Mouse (Mus musculus): ENCODE data around the gene Cts6. TPM values are rescaled to one million over a fixed set of nuclear protein-coding genes. Genes with fewer than 3 reads are reported as not detected.
"Not testable (repeated sequence)": the region's sequence is repeated elsewhere in the genome, so short reads cannot be mapped to it uniquely, and the experiment has no call there.

Gene Cts6
- not detected in 2 replicates for polyA plus RNA-seq (2012; ENCODE audit: insufficient read depth, insufficient read length, low replicate concordance, missing spikeins)

DNA sequence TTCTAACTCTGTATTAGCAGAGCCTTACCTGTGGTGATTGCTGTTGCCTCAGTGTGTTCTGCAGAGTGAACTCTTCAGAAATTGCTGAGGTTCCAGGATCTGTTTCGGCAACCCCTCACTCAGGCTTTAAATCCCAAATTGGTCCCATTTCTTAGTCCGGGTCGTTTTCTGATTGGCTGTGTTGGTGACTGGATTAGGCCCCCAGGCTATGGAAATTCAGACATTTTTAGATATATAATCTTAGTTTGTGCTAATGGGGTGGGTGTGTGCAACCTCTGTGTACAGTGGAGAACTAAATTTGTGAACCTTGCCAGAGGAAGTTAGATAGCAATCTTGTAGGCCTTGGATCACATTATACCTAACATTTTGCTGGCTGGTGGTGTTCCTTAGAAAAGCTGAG is at the start of gene Cts6:
Gene Cts6 (minus strand): TSS at position 101 of the 400 bp plus-strand sequence.
- H3K4me3 ChIP-seq (ENCODE audit: insufficient read depth, low read depth, low read length), result no peak within 1 kb of the TSS
- no peaks in the 10 kb centered on the region for H3K4me1 ChIP-seq (ENCODE audit: control insufficient read depth, insufficient read depth, low read length)
- TF ChIP-seq POLR2A (IDR thresholded peaks at IDR 0.05; ENCODE audit: insufficient read depth, low read depth, low read length) (no peak), CTCF (IDR thresholded peaks at IDR 0.05; ENCODE audit: insufficient read depth, low read depth, low read length) (no peak)
- WGBS, result 93% methylated on average over 3 of the region's 3 CpGs
- no peak within 1 kb of the TSS for H3K27ac ChIP-seq (ENCODE audit: insufficient read depth, low read depth, low read length)

DNA sequence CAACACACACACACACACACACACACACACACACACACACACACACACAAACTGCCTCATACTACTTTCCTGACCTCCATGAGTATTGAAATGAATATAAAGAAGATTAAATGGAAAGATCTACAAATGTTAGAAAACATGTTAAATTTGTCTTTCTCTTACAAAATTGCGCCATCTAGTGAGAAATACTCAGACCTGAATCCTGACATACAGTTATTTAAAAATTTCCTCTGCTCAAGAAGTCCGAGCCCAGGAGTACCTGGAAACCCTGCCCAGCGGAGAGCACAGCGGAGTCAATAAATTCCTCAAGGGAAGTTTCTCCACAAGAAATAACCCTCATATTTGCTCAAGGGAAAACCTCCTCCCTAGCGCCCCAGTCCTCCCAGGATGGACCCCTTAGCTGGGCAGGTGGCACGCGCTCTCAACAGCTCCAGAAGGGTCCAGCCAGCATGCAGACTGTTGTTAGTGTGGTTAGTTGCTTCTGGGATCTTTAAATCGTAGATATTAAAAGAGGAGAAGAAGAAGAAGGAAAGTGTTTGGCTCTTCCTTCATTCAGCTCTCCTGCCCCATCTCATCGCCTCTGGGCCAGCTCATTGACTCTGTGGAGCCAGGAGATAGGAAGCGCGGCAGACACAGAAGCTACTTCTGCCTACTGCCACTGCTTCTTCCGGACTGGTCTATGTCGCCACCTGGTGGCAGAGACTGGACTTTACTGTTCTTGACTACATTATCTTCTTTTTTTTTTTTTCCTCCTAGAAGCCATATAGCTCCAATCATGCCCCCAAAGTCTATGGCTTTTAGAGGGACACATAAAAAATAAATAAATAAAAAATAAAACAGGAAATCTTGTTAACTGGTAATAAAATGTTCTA is 38.1 kb upstream of the Cts6 start:
- Histone ChIP-seq H3K4me3 (ENCODE audit: insufficient read depth, low read depth, low read length) (no peak overlapping the region), H3K27ac (ENCODE audit: insufficient read depth, low read depth, low read length) (no peak overlapping the region), H3K4me1 (ENCODE audit: control insufficient read depth, insufficient read depth, low read length) (no peaks in the 10 kb centered on the region)
- TF ChIP-seq CTCF (IDR thresholded peaks at IDR 0.05; ENCODE audit: insufficient read depth, low read depth, low read length), result no peak
- TF ChIP-seq POLR2A (IDR thresholded peaks at IDR 0.05; ENCODE audit: insufficient read depth, low read depth, low read length), result no peak
- 61% methylated on average over 13 of the region's 13 CpGs for WGBS

DNA sequence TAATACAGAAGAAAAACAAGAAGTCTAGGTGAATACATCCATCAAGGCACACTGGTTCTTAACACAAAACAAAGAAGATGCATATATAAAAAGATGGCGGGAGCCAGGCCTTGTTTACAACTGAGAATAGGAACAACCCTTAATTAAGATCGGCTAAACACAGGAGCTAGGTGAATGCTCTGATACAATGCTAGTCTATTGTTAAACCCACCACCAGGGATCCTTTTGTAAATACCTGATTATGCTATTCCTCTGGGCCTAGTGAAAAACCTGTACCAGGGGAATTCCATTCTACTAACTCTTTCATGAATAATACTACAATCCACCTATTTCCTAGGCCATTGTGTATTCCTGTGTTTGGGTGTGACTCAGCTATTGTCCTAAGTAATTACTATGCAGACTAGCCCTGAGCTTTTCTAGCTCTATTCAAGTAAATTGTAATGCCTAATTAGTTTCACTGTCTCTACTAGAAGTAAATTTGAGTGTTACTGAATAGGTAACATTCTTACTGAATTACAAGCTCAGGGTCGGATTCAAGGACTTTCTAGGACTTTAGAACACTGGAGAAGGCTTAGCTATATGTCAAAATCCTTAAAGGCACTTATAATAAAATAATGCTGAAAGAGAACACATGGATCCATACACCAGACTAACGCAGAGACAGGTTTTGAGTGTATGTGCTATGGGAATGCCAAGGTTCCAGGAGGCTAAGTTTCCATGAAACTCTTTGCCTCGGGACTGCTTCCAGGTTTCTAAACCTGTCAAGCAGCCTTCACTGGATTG is 17.9 kb downstream of the Cts6 start:
- H3K4me3 ChIP-seq (ENCODE audit: insufficient read depth, low read depth, low read length); H3K4me1 ChIP-seq (ENCODE audit: control insufficient read depth, insufficient read depth, low read length); H3K27ac ChIP-seq (ENCODE audit: insufficient read depth, low read depth, low read length): not testable (repeated sequence)
- WGBS, result 73% methylated on average over 5 of the region's 5 CpGs

DNA sequence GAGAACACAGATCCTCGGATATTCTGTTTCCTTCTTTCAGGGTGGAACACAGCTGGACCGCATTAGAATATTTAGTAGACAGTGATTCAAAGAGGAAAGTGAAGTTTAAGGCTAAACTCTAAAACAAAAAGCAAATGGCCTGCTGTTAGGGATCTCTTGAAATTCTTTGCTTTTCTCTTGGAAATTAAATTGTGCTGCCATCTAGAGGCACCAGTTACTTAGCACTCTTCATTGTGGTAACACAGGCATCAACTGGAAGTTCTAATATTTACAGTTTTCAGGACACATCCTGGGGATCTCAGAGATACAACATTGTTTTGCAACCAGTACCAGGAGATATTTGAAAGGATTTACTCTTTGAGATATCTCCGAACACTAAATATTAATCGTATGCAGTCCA is 38.6 kb downstream of the Cts6 start:
- Histone ChIP-seq H3K27ac (ENCODE audit: insufficient read depth, low read depth, low read length) (no peak overlapping the region), H3K4me1 (ENCODE audit: control insufficient read depth, insufficient read depth, low read length) (no peaks in the 10 kb centered on the region), H3K4me3 (ENCODE audit: insufficient read depth, low read depth, low read length) (no peak overlapping the region)
- TF ChIP-seq POLR2A (IDR thresholded peaks at IDR 0.05; ENCODE audit: insufficient read depth, low read depth, low read length) (no peak), CTCF (IDR thresholded peaks at IDR 0.05; ENCODE audit: insufficient read depth, low read depth, low read length) (no peak)
- 84% methylated on average over 4 of the region's 4 CpGs for WGBS

DNA sequence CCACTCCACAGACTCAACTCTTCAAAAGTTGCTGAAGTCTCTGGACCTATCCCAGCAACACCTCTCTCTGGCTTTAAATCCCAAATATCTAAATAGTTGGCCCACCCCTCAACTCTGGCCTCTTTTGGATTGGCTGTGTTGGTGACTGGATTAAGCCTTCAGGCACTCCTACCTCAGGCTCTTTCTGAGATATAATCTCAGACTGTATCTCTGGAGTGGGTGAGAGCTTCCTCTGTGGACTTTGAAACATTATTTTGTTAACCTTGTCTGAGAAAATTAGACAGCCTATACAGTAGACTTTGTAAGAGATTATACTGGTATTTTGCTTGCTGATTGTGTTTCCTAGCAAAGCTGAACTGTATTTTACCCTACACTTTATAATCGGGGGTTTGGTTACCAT is 39.1 kb downstream of the Cts6 start, which contains the start of gene Ctsr:
Gene Ctsr (minus strand): TSS at position 101 of the 400 bp plus-strand sequence.
- 87% methylated on average over 1 of the region's 1 CpGs for WGBS
- Histone ChIP-seq H3K4me3 (ENCODE audit: insufficient read depth, low read depth, low read length) (no peak within 1 kb of the TSS), H3K27ac (ENCODE audit: insufficient read depth, low read depth, low read length) (no peak within 1 kb of the TSS), H3K4me1 (ENCODE audit: control insufficient read depth, insufficient read depth, low read length) (no peaks in the 10 kb centered on the region)
- no peak for TF ChIP-seq CTCF (IDR thresholded peaks at IDR 0.05; ENCODE audit: insufficient read depth, low read depth, low read length)
- no peak for TF ChIP-seq POLR2A (IDR thresholded peaks at IDR 0.05; ENCODE audit: insufficient read depth, low read depth, low read length)

Other genes with a start within 250 kb of the Cts6 start
- not detected in 2 replicates for gene Ctsj, start 197.5 kb downstream of the Cts6 start, polyA plus RNA-seq (2012; ENCODE audit: insufficient read depth, insufficient read length, low replicate concordance, missing spikeins)
- not detected in 2 replicates for gene Ctsq, start 162.8 kb downstream of the Cts6 start, polyA plus RNA-seq (2012; ENCODE audit: insufficient read depth, insufficient read length, low replicate concordance, missing spikeins)
- gene Ctsr, start 39.2 kb downstream of the Cts6 start, polyA plus RNA-seq (2012; ENCODE audit: insufficient read depth, insufficient read length, low replicate concordance, missing spikeins), result not detected in 2 replicates
- gene Cts8, start 51.9 kb upstream of the Cts6 start, polyA plus RNA-seq (2012; ENCODE audit: insufficient read depth, insufficient read length, low replicate concordance, missing spikeins), result not detected in 2 replicates
- gene Gm49398, start 85.4 kb upstream of the Cts6 start, polyA plus RNA-seq (2012; ENCODE audit: insufficient read depth, insufficient read length, low replicate concordance, missing spikeins), result not detected in 2 replicates
- not detected in 2 replicates for gene Cts7, start 154.8 kb upstream of the Cts6 start, polyA plus RNA-seq (2012; ENCODE audit: insufficient read depth, insufficient read length, low replicate concordance, missing spikeins)

Measured in olfactory bulb, adult 2 months (tissue).